Mouse (Mus musculus) lung, adult 2 months (tissue): ENCODE results near the gene Entpd6. TPM values are rescaled to one million over a fixed set of nuclear protein-coding genes. Genes with fewer than 3 reads are reported as not detected.

Experiments
- DNase-seq: peaks from one replicate; pipeline ENCODE4 v3.0.0; 2022
- H3K4me1 ChIP-seq: fragments of 200-500 bp; 2 replicates; pipeline ENCODE4 v1.6.1; 2011; ENCODE audit warnings: low read length; ENCODE audit not compliant: control insufficient read depth, insufficient read depth
- H3K4me3 ChIP-seq: fragments of 200-500 bp; replicated peaks from 2 replicates; pipeline ENCODE3; 2011; ENCODE audit warnings: low read depth, mild to moderate bottlenecking, control low read depth, low read length; ENCODE audit errors: extremely low read depth
- CTCF ChIP-seq: fragments of 200-500 bp; IDR thresholded peaks from 2 replicates; pipeline ENCODE4 v1.5.1; 2011; ENCODE audit warnings: mild to moderate bottlenecking, low read length, control low read depth; ENCODE audit not compliant: insufficient read depth
- POLR2A ChIP-seq: fragments of 200-500 bp; IDR thresholded peaks from 2 replicates; pipeline ENCODE4 v1.6.1; 2011; ENCODE audit warnings: low read depth, mild to moderate bottlenecking, control low read depth, low read length, borderline replicate concordance; ENCODE audit errors: extremely low read depth
- WGBS: fragments of 180-500 bp; shearing (Covaris S2); methylation state at CpG from one replicate; pipeline ENCODE4 v1.1.7; 2018; 5-methylcytosine and 5-hydroxymethylcytosine counted together
- polyA plus RNA-seq: library from polyadenylated mRNA; depleted of rRNA; stranded (reverse); fragments of >200 nt; gene quantifications from 2 replicates; pipeline ENCODE4 v1.2.3, GENCODE M21; 2012

Gene Entpd6
- polyA plus RNA-seq, 1 experiment = 14.7 TPM

DNA sequence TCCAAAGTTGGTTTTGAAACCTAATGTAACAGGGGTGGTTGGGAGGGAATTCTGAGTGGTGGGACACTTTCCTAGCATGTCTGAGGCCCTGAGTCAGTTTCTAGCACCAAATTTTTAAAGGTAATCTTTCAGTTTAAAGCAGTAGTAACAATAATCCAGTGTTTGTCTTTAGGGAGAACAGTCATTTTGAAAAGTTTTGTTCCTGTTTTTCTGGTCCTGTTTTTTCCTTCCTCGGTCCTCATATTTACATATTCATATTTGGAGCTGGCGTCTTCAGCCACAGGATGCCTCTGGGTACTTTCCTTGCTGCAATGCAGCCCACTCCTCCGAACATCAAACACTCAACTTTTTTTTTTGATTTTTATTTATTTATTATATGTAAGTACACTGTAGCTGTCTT, 6.2 kb downstream of the Entpd6 start:
- TF ChIP-seq POLR2A = no peak
- TF ChIP-seq CTCF = no peak
- Histone ChIP-seq H3K4me3 (no peak overlapping the region), H3K4me1 (no peaks in the 10 kb centered on the region; the same call in 1 of the 2 replicates)
- DNase-seq = no peak
- WGBS = 83% methylated on average over 3 of the region's 3 CpGs

- TF ChIP-seq CTCF (no peak), POLR2A (no peak)
- Histone ChIP-seq H3K4me3 (no peak overlapping the region), H3K4me1 (no peaks in the 10 kb centered on the region)
- WGBS = 81% methylated on average over 7 of the region's 7 CpGs
- no peak for DNase-seq
These were observed 12.6 kb downstream of the Entpd6 start for GRCm38 (mm10) chr2:150761476-150761875.

DNA sequence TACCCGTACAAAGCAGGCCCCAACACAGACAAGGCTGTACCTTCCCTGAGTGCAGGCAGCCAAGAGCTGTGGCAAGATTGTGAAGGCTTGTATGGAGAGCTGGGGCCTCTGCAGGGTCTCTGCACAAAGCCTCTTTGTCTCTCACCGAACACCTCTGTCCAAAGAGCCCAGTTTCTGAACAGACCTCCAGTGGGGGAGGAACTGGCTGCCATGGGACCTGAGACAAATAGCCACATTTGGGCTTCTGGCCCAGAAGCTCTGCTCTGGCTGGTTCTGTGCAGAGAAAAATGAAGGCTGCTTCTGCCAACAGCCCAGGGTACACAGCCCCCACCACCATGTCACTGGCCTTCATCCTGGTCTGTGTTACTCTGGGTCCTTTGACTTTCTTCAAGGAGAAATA, 16.8 kb downstream of the Entpd6 start:
- Histone ChIP-seq H3K4me3 (no peak overlapping the region), H3K4me1 (no peaks in the 10 kb centered on the region; the same call in 1 of the 2 replicates)
- TF ChIP-seq CTCF = no peak
- no peak for TF ChIP-seq POLR2A
- DNase-seq = no peak
- WGBS = 68% methylated on average over 2 of the region's 2 CpGs

DNA sequence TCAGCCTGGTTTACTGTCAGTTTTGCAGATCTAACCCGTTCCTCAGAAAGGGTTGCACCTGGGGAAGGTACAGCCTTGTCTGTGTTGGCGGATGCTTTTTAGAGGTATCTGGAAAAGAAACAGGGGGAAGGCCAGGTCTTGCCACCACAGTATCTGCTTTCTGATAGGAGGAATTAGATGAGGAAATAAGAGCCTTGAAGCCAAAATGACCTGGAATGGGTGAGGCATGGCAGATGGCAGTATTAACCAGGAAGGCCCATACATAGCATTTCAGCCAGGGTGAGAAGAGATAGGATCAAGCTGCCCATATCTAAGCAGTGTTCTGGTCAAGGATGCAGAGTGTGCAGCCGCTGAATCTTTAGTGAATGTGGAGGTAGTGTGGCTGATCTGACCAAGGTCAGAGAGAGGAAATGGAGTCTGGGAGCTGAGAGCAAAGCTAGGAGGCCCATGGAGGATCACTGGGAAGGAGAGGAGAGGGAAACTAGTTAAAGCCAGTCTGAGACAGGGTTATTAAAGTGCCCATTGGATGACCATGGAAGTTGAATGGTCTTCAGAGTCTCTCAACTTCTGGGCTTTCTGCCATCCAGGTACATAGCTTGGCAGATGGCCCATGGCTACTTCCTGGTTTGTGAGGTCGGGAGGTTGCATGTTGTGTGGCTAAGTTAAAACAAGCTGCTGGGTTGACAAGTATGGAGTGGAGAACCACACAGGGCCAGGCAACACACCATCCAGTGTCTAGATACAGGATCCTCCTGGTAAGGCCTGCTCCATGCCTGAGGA, 17.4 kb downstream of the Entpd6 start:
- 68% methylated on average over 4 of the region's 4 CpGs for WGBS
- Histone ChIP-seq H3K4me3 (no peak overlapping the region), H3K4me1 (no peaks in the 10 kb centered on the region; the same call in 1 of the 2 replicates)
- no peak for TF ChIP-seq POLR2A
- TF ChIP-seq CTCF = no peak
- peak; percentile 65 for DNase-seq

- TF ChIP-seq CTCF (no peak), POLR2A (no peak)
- Histone ChIP-seq H3K4me3 (no peak overlapping the region), H3K4me1 (no peaks in the 10 kb centered on the region; the same call in 1 of the 2 replicates)
- WGBS = 67% methylated on average over 1 of the region's 1 CpGs
- DNase-seq = no peak
These were observed 19.8 kb downstream of the Entpd6 start for GRCm38 (mm10) chr2:150768678-150769077.

DNA sequence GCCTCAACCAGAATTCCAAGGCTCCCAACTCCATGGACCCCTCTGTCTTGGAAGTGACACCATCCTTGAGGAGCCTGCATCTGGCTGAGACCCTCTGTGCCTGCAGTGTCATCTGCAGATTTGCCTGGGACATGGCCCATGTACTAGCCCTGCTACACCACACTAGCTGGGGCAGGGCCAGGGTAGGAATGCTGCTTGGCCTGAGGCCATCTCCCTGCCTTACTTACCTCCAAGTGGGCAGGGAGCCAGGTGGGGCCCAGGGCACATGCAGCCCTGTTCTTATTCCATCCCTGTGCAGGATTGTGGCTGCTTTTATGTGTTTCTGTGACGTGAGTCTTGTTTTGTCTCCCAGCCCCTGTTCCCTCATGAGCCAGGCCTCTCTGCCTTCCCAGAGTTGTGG, 21.9 kb downstream of the Entpd6 start:
- Histone ChIP-seq H3K4me1 (no peaks in the 10 kb centered on the region; the same call in 1 of the 2 replicates), H3K4me3 (no peak overlapping the region)
- DNase-seq = peak; percentile 81
- WGBS = 68% methylated on average over 1 of the region's 1 CpGs
- no peak for TF ChIP-seq POLR2A
- TF ChIP-seq CTCF = no peak

- TF ChIP-seq CTCF (no peak), POLR2A (no peak)
- DNase-seq = no peak
- Histone ChIP-seq H3K4me3 (no peak overlapping the region), H3K4me1 (no peaks in the 10 kb centered on the region; the same call in 1 of the 2 replicates)
- 69% methylated on average over 6 of the region's 6 CpGs for WGBS
These were observed 22.3 kb downstream of the Entpd6 start for GRCm38 (mm10) chr2:150771169-150771568.

GRCm38 (mm10) chr2:150771996-150772395, 23.2 kb downstream of the Entpd6 start:
- 63% methylated on average over 8 of the region's 8 CpGs for WGBS
- DNase-seq = no peak
- Histone ChIP-seq H3K4me1 (no peaks in the 10 kb centered on the region), H3K4me3 (no peak overlapping the region)
- TF ChIP-seq CTCF = no peak

GRCm38 (mm10) chr2:150772466-150773119, 23.8 kb downstream of the Entpd6 start:
- DNase-seq = no peak
- H3K4me3 ChIP-seq = no peak overlapping the region
- TF ChIP-seq CTCF (no peak), POLR2A (no peak)
- no peaks in the 10 kb centered on the region for H3K4me1 ChIP-seq
- WGBS = 64% methylated on average over 10 of the region's 10 CpGs

GRCm38 (mm10) chr2:150782801-150783200, 34.0 kb downstream of the Entpd6 start:
- DNase-seq = no peak
- WGBS = 71% methylated on average over 2 of the region's 2 CpGs
- H3K4me1 ChIP-seq = no peaks in the 10 kb centered on the region
- TF ChIP-seq CTCF (no peak), POLR2A (no peak)
- H3K4me3 ChIP-seq = no peak overlapping the region
